Mouse (Mus musculus) testis, adult 2 months (tissue): ENCODE measurements around the gene Ndufs7.

Experiments used
- CTCF ChIP-seq: fragments of 200-500 bp; IDR thresholded peaks from 2 replicates; pipeline ENCODE4 v1.5.1; 2012; ENCODE audit warnings: low read depth, mild to moderate bottlenecking, inconsistent platforms, low read length, moderate library complexity; ENCODE audit not compliant: control insufficient read depth, insufficient read depth, insufficient replicate concordance
- POLR2A ChIP-seq: fragments of 200-500 bp; IDR thresholded peaks from 2 replicates; pipeline ENCODE4 v1.6.1; 2012; ENCODE audit warnings: low read depth, mild to moderate bottlenecking, inconsistent platforms, low read length, moderate library complexity; ENCODE audit not compliant: control insufficient read depth

DNA sequence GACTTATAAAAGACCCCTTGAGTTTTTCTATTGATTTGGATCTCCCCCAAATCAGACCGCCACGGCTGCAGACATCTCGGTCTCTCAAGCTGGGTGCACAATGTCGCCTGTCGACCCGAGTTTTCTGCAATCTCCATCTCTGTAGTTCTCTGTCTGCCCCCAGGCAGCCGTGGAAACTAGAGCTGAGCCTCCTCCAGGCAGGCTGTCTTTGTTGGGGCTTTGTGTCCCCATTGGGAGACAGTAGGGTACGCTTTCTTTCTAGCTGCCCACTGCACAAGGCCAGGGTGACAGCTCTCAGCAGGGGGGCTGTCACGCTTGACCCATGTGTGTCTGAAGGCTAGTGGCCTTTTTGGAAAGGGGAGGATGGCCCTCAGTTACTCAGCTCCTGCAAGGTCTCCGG is 41.2 kb upstream of the Ndufs7 start:
- no peak for TF ChIP-seq CTCF
- no peak for TF ChIP-seq POLR2A
